Mouse (Mus musculus) fibroblast of lung, adult 2 months (primary cell): ENCODE results near the gene Tnnt2.

ENCODE experiments used
- DNase-seq: peaks from one replicate; pipeline ENCODE4 v3.0.0-alpha.2; 2011; ENCODE audit warnings: low read depth

Gene Tnnt2

DNA sequence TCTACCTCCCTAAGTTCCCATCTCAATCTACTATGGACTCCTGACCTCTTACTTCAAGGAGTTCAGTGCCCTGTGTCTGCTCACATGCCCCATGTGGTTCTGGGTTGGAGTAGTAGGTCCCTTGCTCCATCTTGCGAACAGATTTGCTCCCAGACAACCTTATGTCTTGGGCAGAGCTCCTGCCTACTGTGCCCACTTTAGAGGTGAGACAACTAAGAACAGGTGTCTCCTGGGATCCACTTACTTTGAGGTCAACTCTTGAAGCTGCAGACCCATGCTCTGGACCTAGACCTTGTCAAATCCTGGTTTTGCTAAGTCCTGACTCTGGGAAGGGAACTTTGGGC is 19.2 kb downstream of the Tnnt2 start:
- DNase-seq: no peak

DNA sequence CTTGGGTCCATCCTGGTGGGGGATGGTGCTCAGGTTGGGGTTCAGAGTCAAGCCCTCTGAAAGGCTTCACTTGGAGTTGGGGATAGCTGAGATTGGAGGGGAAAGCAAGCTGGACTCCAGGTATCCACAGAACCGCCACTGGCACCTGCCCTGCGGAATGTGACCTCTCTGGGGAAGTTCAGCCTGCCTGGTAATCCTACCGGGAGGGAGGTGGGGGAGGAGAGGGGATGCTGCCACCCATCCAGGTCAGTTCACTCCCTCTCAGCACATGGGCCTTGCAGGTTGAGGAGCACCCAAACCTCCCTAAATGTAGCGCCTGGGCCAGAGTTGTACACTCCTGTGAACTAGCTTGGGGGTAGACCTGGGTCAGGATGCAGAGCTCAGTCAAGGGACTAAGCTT is 19.9 kb downstream of the Tnnt2 start:
- DNase-seq: no peak

DNA sequence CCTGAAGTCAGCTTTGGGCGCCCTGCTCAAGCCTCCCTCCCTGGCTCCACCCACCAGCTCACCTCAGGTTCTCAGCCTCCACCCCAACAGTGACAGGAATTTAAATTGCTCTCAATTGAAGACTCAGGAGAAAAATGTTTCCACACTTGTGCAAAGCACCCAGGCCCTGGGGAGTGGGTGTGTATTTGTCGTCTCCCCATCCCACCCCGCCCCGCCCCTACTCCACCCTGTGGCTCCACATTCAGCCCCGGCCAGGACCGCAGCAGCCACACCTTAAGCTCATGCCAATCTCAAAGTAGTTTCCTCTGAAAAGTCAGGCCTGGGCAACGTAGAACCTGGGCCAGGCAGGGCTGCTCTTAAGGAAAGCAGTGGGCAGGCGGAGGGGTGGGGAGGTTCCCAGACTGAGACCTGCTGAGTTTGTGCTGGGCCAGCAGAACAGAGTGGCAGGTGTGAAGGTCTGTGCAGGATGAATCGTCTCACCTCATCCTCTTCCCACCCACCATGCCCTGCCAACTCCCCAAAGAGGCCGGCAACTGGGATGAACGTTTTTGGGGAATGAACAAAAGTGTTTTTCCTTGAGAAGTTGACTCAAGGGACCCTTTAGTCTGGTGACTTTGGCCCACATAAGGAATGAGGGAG is 21.1 kb downstream of the Tnnt2 start:
- no peak for DNase-seq

DNA sequence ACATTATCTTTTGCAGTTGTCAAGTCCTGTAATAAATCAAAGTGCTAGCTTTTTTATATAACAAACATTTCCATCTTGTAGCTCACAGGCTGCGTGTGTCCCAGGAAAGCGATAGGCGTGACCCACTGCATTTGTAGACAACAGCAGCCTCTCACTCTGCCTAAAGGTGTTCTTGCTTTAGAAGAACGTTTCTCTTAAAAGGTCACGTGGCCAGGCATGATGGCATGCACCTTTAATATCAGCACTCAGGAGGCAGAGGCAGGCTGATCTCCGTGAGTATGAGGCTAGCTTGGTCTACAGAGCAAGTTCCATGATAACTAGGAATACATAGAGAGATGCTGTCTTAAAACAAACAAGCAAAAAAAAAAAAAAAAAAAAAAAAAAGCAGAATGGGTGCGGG is 22.4 kb downstream of the Tnnt2 start:
- DNase-seq: no peak

DNA sequence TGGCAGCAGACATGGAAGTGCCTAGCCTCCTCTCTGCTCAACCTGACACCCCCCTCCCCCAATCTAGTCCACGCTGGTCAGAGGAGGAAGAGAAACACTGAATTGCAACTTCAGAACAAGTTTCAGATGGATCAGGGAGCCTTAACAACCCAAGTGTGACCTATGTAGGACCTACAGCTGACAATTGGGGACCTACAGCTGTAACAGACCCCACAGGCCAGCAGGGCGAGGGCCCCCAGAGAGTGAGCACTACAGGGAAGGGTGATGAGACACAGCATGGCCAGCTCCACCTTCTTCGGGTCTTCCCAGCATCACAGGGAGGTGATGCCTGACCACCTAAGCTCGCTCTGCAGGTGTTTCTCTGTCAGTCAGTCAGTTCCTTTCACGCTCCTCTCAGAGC is 24.9 kb downstream of the Tnnt2 start:
- DNase-seq: no peak

GRCm38 (mm10) chr1:135861980-135862552 is 25.9 kb downstream of the Tnnt2 start:
- DNase-seq: peak; percentile 90

DNA sequence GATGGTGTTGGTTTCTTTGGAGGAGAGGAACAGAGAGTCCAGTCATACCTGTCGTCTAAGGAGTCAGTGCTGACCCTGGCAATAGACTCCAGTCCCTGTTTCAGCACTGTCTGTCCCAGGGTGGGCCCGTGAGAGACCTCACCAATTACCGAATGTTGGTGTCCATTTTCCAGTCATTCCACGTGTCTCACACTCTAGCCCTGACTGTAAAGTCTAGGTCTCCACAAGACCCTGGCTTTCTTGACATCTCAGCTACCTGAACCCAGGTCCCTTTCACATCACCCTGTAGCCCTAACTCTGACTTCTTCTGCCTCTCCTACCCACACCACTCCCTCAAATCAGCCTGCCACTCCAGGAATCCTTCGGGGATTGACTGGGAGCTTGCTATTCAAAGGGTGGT is 26.4 kb downstream of the Tnnt2 start:
- no peak for DNase-seq

DNA sequence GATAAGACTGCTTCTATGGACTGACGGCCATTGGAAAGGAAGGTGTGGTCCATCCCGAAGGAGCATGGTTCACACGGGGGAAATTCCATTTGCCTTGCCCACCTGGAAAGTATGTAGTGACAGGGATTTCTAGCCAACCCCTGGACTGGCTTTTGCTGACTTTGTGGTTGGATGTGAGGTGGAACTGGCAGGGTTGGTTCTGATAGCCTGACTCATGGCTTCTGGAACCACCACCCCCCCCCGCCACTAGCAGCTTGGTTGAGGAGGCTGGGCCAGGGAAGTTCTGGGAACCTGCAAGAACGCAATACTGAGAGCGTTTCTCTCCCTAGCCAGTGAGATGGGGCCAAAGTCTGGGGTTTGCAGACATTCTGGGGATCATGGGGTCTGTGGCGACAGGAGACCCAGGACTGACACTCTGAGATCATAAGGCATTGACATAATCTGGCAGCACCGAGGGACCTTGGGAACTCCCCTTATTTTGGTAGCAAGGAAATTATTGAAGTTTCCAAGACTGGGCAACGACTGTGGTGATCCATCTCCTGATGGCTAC is 27.7 kb downstream of the Tnnt2 start:
- peak; percentile 93 for DNase-seq

GRCm38 (mm10) chr1:135864830-135865229 is 28.7 kb downstream of the Tnnt2 start:
- DNase-seq: no peak

GRCm38 (mm10) chr1:135865518-135866194 is 29.5 kb downstream of the Tnnt2 start:
- DNase-seq: peak; percentile 83

DNA sequence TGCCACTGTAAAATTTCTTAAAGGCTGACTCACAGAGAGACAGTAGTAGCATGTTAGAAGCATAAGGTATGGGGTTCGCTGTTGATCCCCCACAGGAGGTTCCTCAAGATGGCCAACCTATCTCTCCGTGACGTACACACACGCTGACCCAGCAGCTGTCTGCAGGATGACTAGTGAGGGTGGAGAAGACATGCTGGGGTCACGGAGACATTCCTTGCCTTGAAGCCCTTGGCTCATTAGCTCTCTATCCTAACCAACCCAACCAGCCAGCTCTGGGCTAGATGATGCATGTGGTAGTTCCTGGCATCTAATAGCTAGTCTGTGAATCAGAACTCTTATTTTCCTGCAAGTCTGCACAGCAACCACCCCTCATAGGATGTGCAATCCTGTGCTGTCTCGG is 32.4 kb downstream of the Tnnt2 start:
- DNase-seq: no peak

DNA sequence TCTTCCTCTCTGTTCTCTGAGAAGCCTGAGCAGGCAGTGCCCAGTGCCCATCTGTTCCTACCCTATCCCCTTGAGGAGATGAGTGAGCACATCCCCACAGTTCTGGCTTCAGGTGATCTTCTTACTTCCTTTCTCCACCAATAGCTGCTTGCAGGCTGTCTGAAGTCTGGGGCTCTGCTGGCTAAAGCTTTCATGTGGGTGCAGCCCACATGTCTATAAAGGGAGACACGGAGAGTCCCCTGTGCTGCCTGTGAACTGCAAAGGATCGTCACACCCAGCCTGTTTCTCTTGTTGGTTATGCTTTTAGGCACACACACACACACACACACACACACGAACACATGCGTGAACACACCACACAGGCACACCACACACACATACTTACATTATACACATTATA is 36.8 kb downstream of the Tnnt2 start:
- DNase-seq: no peak

DNA sequence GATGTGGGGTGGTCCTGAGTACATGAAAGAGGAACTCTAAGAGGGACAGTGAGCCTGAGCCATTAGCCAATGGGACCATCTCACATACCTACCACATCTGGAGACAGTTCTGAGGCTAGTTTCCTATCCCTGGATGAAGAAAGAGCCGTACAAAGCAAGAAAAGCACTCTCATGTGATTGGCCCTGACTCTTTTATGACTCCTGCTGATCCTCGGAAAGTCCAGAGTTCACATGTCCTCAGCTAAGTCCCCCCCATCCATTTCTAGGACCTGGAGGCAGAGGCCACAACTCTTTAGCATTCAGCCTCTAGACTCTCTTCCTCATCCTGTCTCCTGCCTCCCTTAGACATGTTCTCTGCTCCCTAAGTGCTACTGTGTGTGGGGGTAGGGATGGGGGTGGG is 41.1 kb downstream of the Tnnt2 start:
- DNase-seq: no peak

DNA sequence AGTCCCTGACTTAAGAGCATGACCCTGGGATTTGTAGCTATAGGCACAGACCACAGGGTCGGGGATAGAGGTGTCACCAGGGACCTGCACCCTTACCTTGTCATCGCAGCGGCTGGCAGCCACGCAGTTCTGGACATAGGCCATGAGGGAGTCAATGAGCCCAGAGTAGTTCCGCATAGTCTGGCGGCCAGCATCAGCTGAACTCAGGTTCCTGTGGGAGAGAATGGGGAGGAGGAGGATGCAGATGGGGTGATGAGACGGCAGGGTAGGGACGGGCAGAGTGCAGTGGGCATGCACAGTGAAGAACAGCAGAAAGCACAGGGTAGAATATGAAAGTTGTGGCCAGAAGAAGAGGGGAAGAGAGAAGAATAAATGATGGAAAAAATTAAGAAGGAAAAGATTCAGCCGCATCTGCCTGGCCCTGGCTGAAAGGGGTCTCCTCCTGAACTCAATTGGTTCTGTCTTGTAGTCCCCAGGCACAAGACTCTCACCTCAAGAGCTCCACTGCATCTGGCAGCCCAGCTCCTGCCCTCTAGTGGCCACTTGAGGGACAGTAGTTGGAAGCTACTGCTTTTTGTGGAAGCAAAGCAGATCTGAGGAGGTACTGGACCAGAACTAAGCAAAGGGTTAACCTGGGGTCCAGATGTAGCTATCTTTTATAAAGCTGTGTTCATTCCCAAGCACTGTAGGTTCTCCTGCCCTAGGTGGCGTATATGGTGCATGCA is 46.4 kb downstream of the Tnnt2 start:
- DNase-seq: no peak

- no peak for DNase-seq
Observed at GRCm38 (mm10) chr1:135889461-135890185, 53.5 kb downstream of the Tnnt2 start.

DNA sequence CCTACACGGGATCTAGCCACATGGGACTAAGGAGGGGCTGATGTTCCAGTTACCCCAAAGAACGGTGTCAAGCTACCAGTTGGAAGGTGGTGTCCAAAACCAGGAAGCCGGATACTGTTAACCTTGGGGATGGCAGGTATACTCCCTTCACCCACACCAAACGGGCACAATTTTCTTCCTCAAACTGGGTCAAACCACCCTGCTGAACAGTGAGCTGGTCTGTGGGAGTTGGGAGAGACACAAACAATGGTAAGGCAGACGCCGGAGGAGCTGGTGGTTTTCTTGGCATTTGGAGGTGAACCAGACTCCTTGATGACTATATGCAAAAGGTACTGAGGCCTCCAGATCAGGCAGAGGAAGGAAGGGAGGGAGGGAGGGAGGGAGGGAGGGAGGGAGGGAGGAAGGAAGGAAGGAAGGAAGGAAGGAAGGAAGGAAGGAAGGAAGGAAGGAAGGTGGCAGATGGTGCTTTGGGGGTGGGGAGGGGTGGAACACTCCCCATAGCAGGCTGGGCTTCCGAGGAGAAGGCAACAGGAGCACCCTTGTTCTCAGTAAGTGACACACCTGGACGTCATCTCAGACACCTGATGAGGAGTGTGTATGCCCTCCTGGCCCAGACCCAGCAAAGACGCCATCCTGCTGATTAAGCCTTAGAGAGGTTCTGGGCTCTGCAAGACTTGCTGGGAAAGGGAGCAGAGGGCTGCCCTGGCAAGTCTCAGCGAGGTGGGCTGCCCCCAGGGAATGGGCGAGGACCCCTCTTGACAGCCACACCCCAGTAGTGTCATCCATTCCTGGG is 55.5 kb downstream of the Tnnt2 start:
- DNase-seq: no peak

- no peak for DNase-seq
Observed at GRCm38 (mm10) chr1:135892233-135892632, 56.1 kb downstream of the Tnnt2 start.

DNA sequence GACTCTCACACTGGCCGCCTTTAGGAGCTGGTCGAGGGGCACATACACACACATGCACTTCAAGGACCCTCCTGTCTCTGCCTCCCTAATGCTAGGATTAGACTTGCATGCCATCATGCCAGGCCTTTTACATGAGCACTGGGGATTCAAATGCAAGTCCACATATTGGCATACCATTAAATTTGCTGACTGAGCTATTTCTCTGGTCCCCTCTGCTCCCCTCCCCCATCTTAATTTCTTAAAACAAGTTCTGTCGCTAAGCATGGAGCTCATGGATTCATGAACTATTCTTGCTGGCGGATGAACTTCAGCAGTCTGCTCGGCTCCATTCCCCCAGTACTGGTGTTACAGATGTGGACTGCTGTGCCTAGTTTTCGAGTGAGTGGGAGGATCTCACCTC is 56.6 kb downstream of the Tnnt2 start:
- no peak for DNase-seq

DNA sequence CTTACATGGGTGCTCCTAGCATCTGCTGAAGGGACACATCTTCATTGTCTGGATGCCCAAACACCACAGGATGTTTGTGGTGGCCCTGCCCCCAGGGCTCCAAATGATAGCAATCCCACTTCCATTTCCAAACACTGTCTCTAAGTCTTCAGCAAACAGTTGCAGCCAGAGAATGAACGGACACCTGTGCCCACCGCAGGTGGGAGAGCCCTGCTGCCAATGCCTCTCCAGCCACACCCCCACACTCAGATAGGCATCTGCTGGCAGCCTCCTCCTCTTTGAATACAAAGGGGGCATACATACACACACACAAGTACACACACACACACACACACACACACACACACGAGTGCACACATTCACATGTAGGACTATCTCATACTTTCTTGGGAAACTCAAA is 57.2 kb downstream of the Tnnt2 start:
- no peak for DNase-seq

GRCm38 (mm10) chr1:135895367-135895766 is 59.2 kb downstream of the Tnnt2 start:
- no peak for DNase-seq

DNA sequence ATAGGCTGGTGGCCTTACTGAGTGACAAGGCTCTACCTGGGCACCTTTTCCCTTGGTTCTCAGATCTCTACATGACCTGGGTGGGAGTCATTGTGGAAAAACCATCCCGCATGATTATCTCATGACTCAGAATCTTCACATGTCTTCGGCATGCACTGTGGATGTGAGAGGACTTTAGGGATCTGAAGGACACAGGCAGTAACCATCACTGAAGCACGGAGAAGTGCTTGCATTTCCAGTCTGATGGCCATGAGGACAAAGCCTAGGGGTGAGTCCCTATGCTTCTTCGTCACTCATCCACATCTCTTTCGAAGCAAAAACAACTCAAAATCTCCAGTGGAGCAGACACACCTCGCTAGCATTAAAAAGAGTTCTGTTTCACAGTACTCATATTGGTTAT is 63.1 kb downstream of the Tnnt2 start:
- DNase-seq: no peak
